Mouse (Mus musculus): ENCODE measurements around the gene 4932438H23Rik. TPM values are rescaled to one million over a fixed set of nuclear protein-coding genes. Genes with fewer than 3 reads are reported as not detected.

The 4932438H23Rik gene
- polyA plus RNA-seq (2012; rRNA removed), result not detected in 2 replicates

DNA sequence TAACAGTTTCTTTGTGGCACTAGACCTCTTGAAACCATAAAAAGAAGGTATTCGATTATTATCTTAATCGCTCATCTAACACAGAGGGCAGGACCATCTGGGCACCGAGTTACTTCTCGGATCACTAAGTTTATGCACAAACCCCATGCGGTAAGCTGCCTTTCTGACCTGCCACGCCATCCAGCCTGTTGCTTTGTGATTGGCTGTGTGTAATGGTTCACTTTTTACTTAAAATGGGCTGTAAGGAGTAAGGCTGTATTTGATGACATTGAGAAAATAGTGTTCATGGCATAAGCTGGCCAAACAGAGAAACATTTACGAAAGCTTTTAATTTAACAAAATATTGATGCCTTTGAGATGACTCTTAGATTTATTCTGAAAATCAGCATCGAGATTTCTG lies at the start of gene 4932438H23Rik:
TSS of gene 4932438H23Rik (minus strand) at position 101 of the 400 bp plus-strand sequence.
- no peak within 1 kb of the TSS for H3K4me3 ChIP-seq (ENCODE audit: extremely low read depth, insufficient read depth, insufficient read length)
- TF ChIP-seq CTCF (IDR thresholded peaks at IDR 0.05; ENCODE audit: extremely low read depth, insufficient read depth, insufficient read length, insufficient replicate concordance), result no peak
- TF ChIP-seq POLR2A (IDR thresholded peaks at IDR 0.05; ENCODE audit: low read depth, low read length), result no peak
- WGBS, result 89% methylated on average over 8 of the region's 8 CpGs
- DNase-seq (ENCODE audit: low read depth in 1 of 2, low spot score in 2 of 2), result no peak
- H3K4me1 ChIP-seq (ENCODE audit: control insufficient read depth, insufficient read depth, insufficient read length), result no peaks in the 10 kb centered on the region
- no peak within 1 kb of the TSS for H3K27ac ChIP-seq (ENCODE audit: insufficient read depth, low read length)
- H3K36me3 ChIP-seq (ENCODE audit: control insufficient read depth, insufficient read depth, low read length), result no peaks in the 10 kb centered on the region
- no peaks in the 10 kb centered on the region for H3K27me3 ChIP-seq (ENCODE audit: control insufficient read depth, insufficient read depth, low read length)

DNA sequence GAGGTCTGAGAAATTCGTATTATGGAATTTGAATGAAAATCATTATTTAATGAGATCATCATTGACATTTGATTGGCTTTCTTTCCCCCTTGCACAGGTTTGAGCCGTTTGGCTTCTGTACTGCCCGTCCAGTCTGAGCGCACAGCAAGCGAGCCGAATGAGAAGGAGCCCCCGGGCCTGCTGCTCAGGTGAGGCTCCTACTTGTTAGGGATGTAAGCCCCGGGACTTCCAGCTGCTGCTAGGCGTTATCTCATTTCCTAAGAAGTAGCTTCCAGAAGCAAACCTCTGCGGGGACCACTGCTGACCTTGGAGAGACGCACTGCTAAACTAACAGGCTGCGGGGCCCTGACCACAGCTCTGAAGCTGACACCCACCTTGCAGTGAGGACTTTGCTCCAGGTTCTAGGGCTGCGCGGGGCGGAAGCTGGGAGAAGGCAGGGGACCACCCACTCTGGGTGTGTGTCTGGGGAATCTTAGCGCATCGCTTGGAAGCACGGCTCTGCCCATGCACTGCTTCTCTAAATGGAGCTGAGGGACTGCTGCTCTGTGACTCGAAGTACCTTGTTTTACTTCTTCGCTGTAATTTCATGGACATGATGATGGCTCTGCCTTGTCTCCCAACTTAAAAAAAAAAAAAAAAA lies 46.2 kb upstream of the 4932438H23Rik start:
- 0 out of 2 replicates have a peak, but pooled peaks cover 3% of the 10 kb centered on the region for H3K27me3 ChIP-seq (ENCODE audit: control insufficient read depth, insufficient read depth, low read length)
- H3K4me1 ChIP-seq (ENCODE audit: control insufficient read depth, insufficient read depth, insufficient read length), result no peaks in the 10 kb centered on the region
- 61% methylated on average over 20 of the region's 20 CpGs for WGBS
- TF ChIP-seq CTCF (IDR thresholded peaks at IDR 0.05; ENCODE audit: extremely low read depth, insufficient read depth, insufficient read length, insufficient replicate concordance), result no peak
- no peak for TF ChIP-seq POLR2A (IDR thresholded peaks at IDR 0.05; ENCODE audit: low read depth, low read length)
- H3K36me3 ChIP-seq (ENCODE audit: control insufficient read depth, insufficient read depth, low read length), result no peaks in the 10 kb centered on the region
- no peak overlapping the region for H3K27ac ChIP-seq (ENCODE audit: insufficient read depth, low read length)
- H3K4me3 ChIP-seq (ENCODE audit: extremely low read depth, insufficient read depth, insufficient read length), result no peak overlapping the region
- DNase-seq (ENCODE audit: low read depth in 1 of 2, low spot score in 2 of 2), result no peak

DNA sequence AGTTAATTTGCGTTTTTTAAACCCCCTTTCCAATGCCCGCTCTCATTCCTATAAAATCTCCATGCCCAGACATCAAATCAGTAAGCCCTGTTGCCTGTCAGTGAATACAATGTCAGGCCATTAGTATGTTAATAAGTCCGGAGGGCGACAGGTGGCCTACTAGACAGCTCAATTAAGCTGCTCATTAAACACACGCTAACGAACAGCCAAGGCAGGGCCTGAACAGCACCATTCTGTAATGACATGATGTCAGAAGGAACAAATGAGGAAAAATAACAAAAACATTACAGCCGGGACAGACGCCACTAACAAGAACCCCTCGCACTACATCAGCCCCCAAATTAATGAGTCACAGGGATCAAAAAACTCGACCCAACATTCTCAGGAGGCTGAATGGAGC lies 45.5 kb upstream of the 4932438H23Rik start:
- H3K36me3 ChIP-seq (ENCODE audit: control insufficient read depth, insufficient read depth, low read length), result no peaks in the 10 kb centered on the region
- no peaks in the 10 kb centered on the region for H3K4me1 ChIP-seq (ENCODE audit: control insufficient read depth, insufficient read depth, insufficient read length)
- WGBS, result 47% methylated on average over 10 of the region's 10 CpGs
- H3K4me3 ChIP-seq (ENCODE audit: extremely low read depth, insufficient read depth, insufficient read length), result no peak overlapping the region
- no peak for DNase-seq (ENCODE audit: low read depth in 1 of 2, low spot score in 2 of 2)
- no peak overlapping the region for H3K27ac ChIP-seq (ENCODE audit: insufficient read depth, low read length)
- H3K27me3 ChIP-seq (ENCODE audit: control insufficient read depth, insufficient read depth, low read length), result 0 out of 2 replicates have a peak, but pooled peaks cover 3% of the 10 kb centered on the region
- TF ChIP-seq POLR2A (IDR thresholded peaks at IDR 0.05; ENCODE audit: low read depth, low read length), result no peak
- no peak for TF ChIP-seq CTCF (IDR thresholded peaks at IDR 0.05; ENCODE audit: extremely low read depth, insufficient read depth, insufficient read length, insufficient replicate concordance)

DNA sequence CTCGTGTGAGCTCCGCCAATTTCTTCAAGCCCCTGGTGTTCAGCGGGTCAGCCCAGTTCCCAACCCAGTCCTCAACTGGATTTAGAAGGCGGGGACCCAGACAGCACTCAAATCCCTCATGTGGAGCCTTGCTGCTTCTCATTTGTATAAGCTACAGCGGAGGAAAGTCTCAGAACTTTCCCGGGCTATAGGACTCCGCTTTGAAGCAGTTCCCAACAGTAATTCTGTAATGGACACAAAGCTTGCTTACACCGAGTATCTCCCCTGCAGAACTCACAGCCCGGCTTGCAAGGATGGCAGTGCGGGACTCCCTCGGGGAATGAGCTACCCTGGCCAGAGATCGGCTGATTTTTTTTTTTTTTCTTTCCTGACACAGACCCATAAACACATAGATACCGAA lies 45.1 kb upstream of the 4932438H23Rik start:
- 0 out of 2 replicates have a peak, but pooled peaks cover 3% of the 10 kb centered on the region for H3K27me3 ChIP-seq (ENCODE audit: control insufficient read depth, insufficient read depth, low read length)
- no peak for DNase-seq (ENCODE audit: low read depth in 1 of 2, low spot score in 2 of 2)
- no peak overlapping the region for H3K4me3 ChIP-seq (ENCODE audit: extremely low read depth, insufficient read depth, insufficient read length)
- 30% methylated on average over 13 of the region's 13 CpGs for WGBS
- H3K4me1 ChIP-seq (ENCODE audit: control insufficient read depth, insufficient read depth, insufficient read length), result no peaks in the 10 kb centered on the region
- no peak for TF ChIP-seq CTCF (IDR thresholded peaks at IDR 0.05; ENCODE audit: extremely low read depth, insufficient read depth, insufficient read length, insufficient replicate concordance)
- TF ChIP-seq POLR2A (IDR thresholded peaks at IDR 0.05; ENCODE audit: low read depth, low read length), result no peak
- H3K27ac ChIP-seq (ENCODE audit: insufficient read depth, low read length), result no peak overlapping the region
- H3K36me3 ChIP-seq (ENCODE audit: control insufficient read depth, insufficient read depth, low read length), result no peaks in the 10 kb centered on the region

DNA sequence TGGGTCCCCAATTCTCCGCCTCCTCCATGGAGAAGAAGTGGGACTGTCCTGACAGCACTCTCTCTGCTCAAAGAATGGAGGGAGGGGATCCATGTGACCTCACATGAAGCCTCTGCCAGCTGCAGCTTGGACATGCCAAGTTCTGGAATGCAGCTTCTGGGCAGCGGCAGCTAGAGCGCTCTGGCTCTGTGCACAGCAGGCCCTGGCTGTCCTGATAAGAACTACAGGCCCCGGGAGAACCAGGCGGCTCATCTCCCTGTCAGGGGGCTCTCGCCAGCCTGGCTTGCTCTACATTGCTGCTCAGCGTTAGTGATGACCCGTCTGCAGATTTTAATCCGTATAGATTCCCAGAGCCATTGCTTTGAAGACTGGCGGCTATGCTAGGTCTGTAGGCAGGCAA lies 44.6 kb upstream of the 4932438H23Rik start:
- H3K27me3 ChIP-seq (ENCODE audit: control insufficient read depth, insufficient read depth, low read length), result 0 out of 2 replicates have a peak, but pooled peaks cover 3% of the 10 kb centered on the region
- no peaks in the 10 kb centered on the region for H3K4me1 ChIP-seq (ENCODE audit: control insufficient read depth, insufficient read depth, insufficient read length)
- 43% methylated on average over 10 of the region's 10 CpGs for WGBS
- no peak for DNase-seq (ENCODE audit: low read depth in 1 of 2, low spot score in 2 of 2)
- no peak overlapping the region for H3K27ac ChIP-seq (ENCODE audit: insufficient read depth, low read length)
- H3K4me3 ChIP-seq (ENCODE audit: extremely low read depth, insufficient read depth, insufficient read length), result no peak overlapping the region
- H3K36me3 ChIP-seq (ENCODE audit: control insufficient read depth, insufficient read depth, low read length), result no peaks in the 10 kb centered on the region
- no peak for TF ChIP-seq POLR2A (IDR thresholded peaks at IDR 0.05; ENCODE audit: low read depth, low read length)
- TF ChIP-seq CTCF (IDR thresholded peaks at IDR 0.05; ENCODE audit: extremely low read depth, insufficient read depth, insufficient read length, insufficient replicate concordance), result no peak

DNA sequence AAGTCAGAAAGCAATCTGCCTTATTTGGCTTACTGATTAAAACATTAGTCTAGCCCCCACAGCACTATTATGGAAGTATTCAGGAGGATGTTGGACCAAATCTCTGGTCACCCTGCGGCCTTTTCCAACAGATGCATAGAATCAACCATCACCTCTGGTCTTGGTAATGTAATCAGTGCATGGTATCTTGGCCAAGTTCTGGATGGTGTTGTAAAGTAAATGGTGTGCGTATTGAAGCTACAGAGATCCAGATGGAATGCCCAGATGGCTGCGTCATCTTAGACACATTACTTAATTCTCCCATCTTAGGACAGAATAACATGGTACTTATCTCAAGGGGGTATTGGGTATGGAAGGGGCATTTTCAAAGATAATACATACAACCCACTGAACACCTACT lies 43.8 kb upstream of the 4932438H23Rik start:
- H3K36me3 ChIP-seq (ENCODE audit: control insufficient read depth, insufficient read depth, low read length), result no peaks in the 10 kb centered on the region
- H3K27me3 ChIP-seq (ENCODE audit: control insufficient read depth, insufficient read depth, low read length), result 0 out of 2 replicates have a peak, but pooled peaks cover 3% of the 10 kb centered on the region
- H3K4me3 ChIP-seq (ENCODE audit: extremely low read depth, insufficient read depth, insufficient read length), result no peak overlapping the region
- 92% methylated on average over 3 of the region's 3 CpGs for WGBS
- no peaks in the 10 kb centered on the region for H3K4me1 ChIP-seq (ENCODE audit: control insufficient read depth, insufficient read depth, insufficient read length)
- no peak overlapping the region for H3K27ac ChIP-seq (ENCODE audit: insufficient read depth, low read length)
- DNase-seq (ENCODE audit: low read depth in 1 of 2, low spot score in 2 of 2), result no peak
- no peak for TF ChIP-seq CTCF (IDR thresholded peaks at IDR 0.05; ENCODE audit: extremely low read depth, insufficient read depth, insufficient read length, insufficient replicate concordance)

- TF ChIP-seq CTCF (IDR thresholded peaks at IDR 0.05; ENCODE audit: extremely low read depth, insufficient read depth, insufficient read length, insufficient replicate concordance) (no peak), POLR2A (IDR thresholded peaks at IDR 0.05; ENCODE audit: low read depth, low read length) (no peak)
- Histone ChIP-seq H3K4me1 (ENCODE audit: control insufficient read depth, insufficient read depth, insufficient read length) (no peaks in the 10 kb centered on the region), H3K4me3 (ENCODE audit: extremely low read depth, insufficient read depth, insufficient read length) (no peak overlapping the region), H3K36me3 (ENCODE audit: control insufficient read depth, insufficient read depth, low read length) (no peaks in the 10 kb centered on the region), H3K27me3 (ENCODE audit: control insufficient read depth, insufficient read depth, low read length) (0 out of 2 replicates have a peak, but pooled peaks cover 3% of the 10 kb centered on the region), H3K27ac (ENCODE audit: insufficient read depth, low read length) (no peak overlapping the region)
- 83% methylated on average over 7 of the region's 7 CpGs for WGBS
- DNase-seq (ENCODE audit: low read depth in 1 of 2, low spot score in 2 of 2), result no peak
These were observed 43.2 kb upstream of the 4932438H23Rik start for GRCm38 (mm10) chr16:91138151-91138550.
